In the genomic region with DNA sequence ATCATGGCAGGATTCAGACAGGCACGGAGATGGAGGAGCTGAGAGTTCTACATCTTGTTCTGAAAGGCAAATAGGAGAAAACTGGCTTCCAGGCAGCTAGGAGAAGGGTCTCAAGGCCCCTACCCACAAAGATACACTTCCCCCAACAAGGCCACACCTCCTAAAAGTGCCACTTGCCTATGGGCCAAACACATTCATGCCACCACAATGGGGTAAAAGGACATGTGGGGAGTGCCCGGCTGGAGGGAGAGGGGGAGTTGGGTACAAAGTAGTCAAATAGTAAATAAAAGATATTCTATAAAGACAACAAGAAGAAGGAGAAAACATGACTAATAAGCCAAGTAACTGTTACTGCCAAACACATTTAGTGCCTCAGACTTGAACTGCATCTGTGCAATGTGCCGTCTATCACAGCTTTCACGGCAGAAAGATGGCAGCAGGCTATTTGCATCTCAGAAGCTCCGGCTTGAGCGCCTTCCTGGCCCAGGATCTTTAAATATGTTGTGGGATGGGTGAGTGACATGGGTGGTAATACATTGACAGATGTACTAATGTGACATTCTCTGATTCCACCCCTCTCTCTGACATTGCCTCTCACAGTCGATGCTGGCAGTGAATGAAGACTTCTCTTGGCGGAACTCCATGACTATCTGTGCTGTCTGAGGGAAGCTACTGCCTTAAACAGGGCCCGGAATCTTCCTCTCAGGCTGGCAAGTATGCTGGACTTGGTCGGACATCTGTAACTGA, we compare ENCODE assay signal across 15 mouse cellular contexts.
A peak's percentile ranks its signal among the peaks of the same experiment; 100 is the strongest.
DNase-seq lines count a peak whose midpoint lies in the region; ATAC-seq and TF ChIP-seq lines count a peak whose summit lies in the region.
"Had no signal": no experiment of that assay in that cellular context is flagged by ENCODE, and none has a peak within 500 bp of the region (broad histone marks: within the 10 kb centered on the region; RNA-seq: fewer than 3 reads in every experiment).

No protein-coding gene starts in this region.

- no peaks in the 10 kb centered on the region for H3K9me3 ChIP-seq in forebrain, postnatal 0 days (ENCODE audit: low read length)
- H3K9me3 ChIP-seq: limb, embryonic 10.5 days; neural tube, embryonic 13.5 days had no signal

- peak; percentile 28 for TF ChIP-seq CTCF in forebrain, postnatal 0 days (IDR thresholded peaks at IDR 0.05; ENCODE audit: low read depth)

- peaks cover 11% of the 10 kb centered on the region; the same call in 1 of the 2 replicates for H3K4me1 ChIP-seq in forebrain, postnatal 0 days (ENCODE audit: insufficient read depth)
- H3K4me1 ChIP-seq: limb, embryonic 10.5 days; liver, embryonic 15.5 days had no signal

- no peak overlapping the region for H3K4me2 ChIP-seq in forebrain, postnatal 0 days (ENCODE audit: low read depth)
- H3K4me2 ChIP-seq: liver, embryonic 15.5 days; neural tube, embryonic 13.5 days had no signal

- WGBS in forebrain, postnatal 0 days, result 46% methylated on average over 10 of the region's 10 CpGs

- peak overlapping the region; percentile 60 for H3K27ac ChIP-seq in forebrain, postnatal 0 days (ENCODE audit: low read depth, low read length)
- H3K27ac ChIP-seq: heart, adult 2 months; limb, embryonic 10.5 days; liver, embryonic 15.5 days; neural tube, embryonic 13.5 days had no signal

- no peak overlapping the region for H3K4me3 ChIP-seq in forebrain, postnatal 0 days (ENCODE audit: low read depth, low read length)
- H3K4me3 ChIP-seq: heart, adult 2 months; limb, embryonic 10.5 days; liver, embryonic 15.5 days; neural tube, embryonic 13.5 days had no signal

- no peaks in the 10 kb centered on the region for H3K27me3 ChIP-seq in forebrain, postnatal 0 days (ENCODE audit: insufficient read depth, low read length)
- H3K27me3 ChIP-seq: liver, embryonic 15.5 days; neural tube, embryonic 13.5 days had no signal

- no peaks in the 10 kb centered on the region for H3K36me3 ChIP-seq in forebrain, postnatal 0 days (ENCODE audit: insufficient read depth)
- H3K36me3 ChIP-seq: limb, embryonic 10.5 days; liver, embryonic 15.5 days; neural tube, embryonic 13.5 days had no signal

- DNase-seq in frontal cortex, postnatal 10 days (ENCODE audit: low spot score in 2 of 2), result no peak
- DNase-seq in right cerebral cortex, postnatal 10 days (ENCODE audit: low spot score in 2 of 2), result peak; percentile 38 to 60
- no peak for DNase-seq in right cerebral cortex, adult 18-20 months
- DNase-seq in forebrain, postnatal 0 days, result peak; percentile 85
- DNase-seq in lung, postnatal 25 days (ENCODE audit: low spot score), result no peak
- no peak for DNase-seq in lung, postnatal 10 days
- DNase-seq: heart, adult 2 months; heart, postnatal 36 days; kidney, postnatal 10 days; thymus, postnatal 14 days had no signal

- peak; percentile 34; the same call in 1 of the 2 replicates for ATAC-seq in frontal cortex, adult (ENCODE audit: low TSS enrichment)
- ATAC-seq in forebrain, postnatal 0 days, result peak; percentile 89
- ATAC-seq: midbrain, embryonic 16.5 days had no signal

- H3K9ac ChIP-seq in forebrain, postnatal 0 days, result no peak overlapping the region
- H3K9ac ChIP-seq: liver, embryonic 15.5 days; neural tube, embryonic 13.5 days had no signal

Comparison
In these comparisons a context has a peak if more than half of its experiments do, and no peak if none do; other contexts are left out.
1. DNase-seq: peak in right cerebral cortex, postnatal 10 days (2 of 2) and forebrain, postnatal 0 days (single experiment); none in frontal cortex, postnatal 10 days (0 of 2), right cerebral cortex, adult 18-20 months (single experiment), lung, postnatal 25 days (single experiment) and lung, postnatal 10 days (single experiment).